In genomic region chr7:109231881-109232321, GRCm38 (mm10) we compare ENCODE assay signal across 17 mouse cellular contexts. TPM values are rescaled to one million over a fixed set of nuclear protein-coding genes. Genes with fewer than 3 reads are reported as not detected.
DNase-seq lines count a peak whose midpoint lies in the region; ATAC-seq and TF ChIP-seq lines count a peak whose summit lies in the region.
"Had no signal": no experiment of that assay in that cellular context is flagged by ENCODE, and none has a peak within 500 bp of the region (broad histone marks: within the 10 kb centered on the region; RNA-seq: fewer than 3 reads in every experiment).

No protein-coding gene starts in this region.

- H3K9me3 ChIP-seq in hindbrain, embryonic 11.5 days (ENCODE audit: control insufficient read depth, low read length), result no peaks in the 10 kb centered on the region
- no peaks in the 10 kb centered on the region for H3K9me3 ChIP-seq in hindbrain, embryonic 10.5 days
- H3K9me3 ChIP-seq in embryonic facial prominence, embryonic 14.5 days (ENCODE audit: control insufficient read depth, low read length), result no peaks in the 10 kb centered on the region
- no peaks in the 10 kb centered on the region for H3K9me3 ChIP-seq in hindbrain, postnatal 0 days (ENCODE audit: low read length)
- no peaks in the 10 kb centered on the region for H3K9me3 ChIP-seq in neural tube, embryonic 13.5 days
- no peaks in the 10 kb centered on the region for H3K9me3 ChIP-seq in lung, postnatal 0 days (ENCODE audit: low read length)
- H3K9me3 ChIP-seq: limb, embryonic 15.5 days had no signal

- H3K27me3 ChIP-seq in hindbrain, embryonic 11.5 days (ENCODE audit: control insufficient read depth, insufficient read depth, low read length), result no peaks in the 10 kb centered on the region
- H3K27me3 ChIP-seq in hindbrain, embryonic 10.5 days (ENCODE audit: insufficient read depth, poor library complexity, severe bottlenecking), result 0 out of 2 replicates have a peak, but pooled peaks cover 3% of the 10 kb centered on the region
- no peaks in the 10 kb centered on the region for H3K27me3 ChIP-seq in embryonic facial prominence, embryonic 14.5 days (replicated peaks; ENCODE audit: control insufficient read depth, insufficient read depth, low read length)
- peaks cover 3% of the 10 kb centered on the region; the same call in 1 of the 2 replicates for H3K27me3 ChIP-seq in hindbrain, postnatal 0 days (ENCODE audit: insufficient read depth, low read length)
- peaks cover 12% of the 10 kb centered on the region; the same call in 1 of the 2 replicates for H3K27me3 ChIP-seq in neural tube, embryonic 13.5 days
- H3K27me3 ChIP-seq in lung, postnatal 0 days (replicated peaks; ENCODE audit: insufficient read depth, low read length), result no peaks in the 10 kb centered on the region
- H3K27me3 ChIP-seq: limb, embryonic 15.5 days; Patski had no signal

- no peak overlapping the region for H3K9ac ChIP-seq in hindbrain, embryonic 11.5 days (ENCODE audit: low read depth, low read length)
- no peak overlapping the region for H3K9ac ChIP-seq in embryonic facial prominence, embryonic 14.5 days (ENCODE audit: low read depth, low read length)
- no peak overlapping the region for H3K9ac ChIP-seq in hindbrain, postnatal 0 days (replicated peaks; ENCODE audit: low read length)
- no peak overlapping the region for H3K9ac ChIP-seq in neural tube, embryonic 13.5 days
- no peak overlapping the region for H3K9ac ChIP-seq in lung, postnatal 0 days (replicated peaks; ENCODE audit: low read depth)
- H3K9ac ChIP-seq: limb, embryonic 15.5 days had no signal

- H3K36me3 ChIP-seq in hindbrain, embryonic 11.5 days (ENCODE audit: control insufficient read depth, insufficient read depth, low read length), result no peaks in the 10 kb centered on the region
- no peaks in the 10 kb centered on the region for H3K36me3 ChIP-seq in hindbrain, embryonic 10.5 days
- no peaks in the 10 kb centered on the region for H3K36me3 ChIP-seq in embryonic facial prominence, embryonic 14.5 days (ENCODE audit: control insufficient read depth, insufficient read depth, low read length)
- no peaks in the 10 kb centered on the region for H3K36me3 ChIP-seq in hindbrain, postnatal 0 days (ENCODE audit: insufficient read depth, low read length)
- H3K36me3 ChIP-seq in neural tube, embryonic 13.5 days, result no peaks in the 10 kb centered on the region
- no peaks in the 10 kb centered on the region for H3K36me3 ChIP-seq in lung, postnatal 0 days (ENCODE audit: insufficient read depth, low read length)
- H3K36me3 ChIP-seq: limb, embryonic 15.5 days had no signal

- WGBS in hindbrain, embryonic 11.5 days, result 45% methylated on average over 11 of the region's 11 CpGs
- 60% methylated on average over 11 of the region's 11 CpGs for WGBS in hindbrain, embryonic 10.5 days
- 40% methylated on average over 11 of the region's 11 CpGs for WGBS in embryonic facial prominence, embryonic 14.5 days
- WGBS in hindbrain, postnatal 0 days, result 29% methylated on average over 11 of the region's 11 CpGs
- WGBS in neural tube, embryonic 13.5 days, result 35% methylated on average over 11 of the region's 11 CpGs
- WGBS in lung, postnatal 0 days, result 61% methylated on average over 11 of the region's 11 CpGs

- DNase-seq in hindbrain, embryonic 11.5 days (ENCODE audit: low spot score), result no peak
- no peak for DNase-seq in hindbrain, embryonic 10.5 days (ENCODE audit: low spot score)
- DNase-seq in embryonic facial prominence, embryonic 14.5 days (ENCODE audit: low spot score), result peak; percentile 53
- DNase-seq in hindbrain, postnatal 0 days (ENCODE audit: low spot score), result peak; percentile 78
- no peak for DNase-seq in left cerebral cortex, adult 18-20 months (ENCODE audit: low spot score in 2 of 2)
- DNase-seq in adrenal gland, postnatal 4 days (ENCODE audit: low spot score in 2 of 2), result no peak
- no peak for DNase-seq in lung, postnatal 0 days (ENCODE audit: low spot score)
- DNase-seq: adrenal gland, postnatal 10 days; cerebellum, adult 9-11 months; heart, adult 2 months; thymus, postnatal 25 days had no signal

- TF ChIP-seq CTCF in hindbrain, postnatal 0 days (IDR thresholded peaks at IDR 0.05; ENCODE audit: low read depth), result no peak
- no peak for TF ChIP-seq CTCF in lung, postnatal 0 days (IDR thresholded peaks at IDR 0.05)

- H3K4me1 ChIP-seq in hindbrain, embryonic 11.5 days (replicated peaks; ENCODE audit: control insufficient read depth, insufficient read depth, low read length), result 0 out of 2 replicates have a peak, but pooled peaks cover 2% of the 10 kb centered on the region
- H3K4me1 ChIP-seq in hindbrain, embryonic 10.5 days (replicated peaks), result peaks cover 35% of the 10 kb centered on the region
- H3K4me1 ChIP-seq in embryonic facial prominence, embryonic 14.5 days (ENCODE audit: control insufficient read depth, insufficient read depth, low read length), result no peaks in the 10 kb centered on the region
- no peaks in the 10 kb centered on the region for H3K4me1 ChIP-seq in hindbrain, postnatal 0 days (ENCODE audit: insufficient read depth, low read length)
- peaks cover 15% of the 10 kb centered on the region for H3K4me1 ChIP-seq in neural tube, embryonic 13.5 days (replicated peaks)
- no peaks in the 10 kb centered on the region for H3K4me1 ChIP-seq in lung, postnatal 0 days (ENCODE audit: insufficient read depth, low read depth, low read length)

- ATAC-seq in hindbrain, embryonic 11.5 days (ENCODE audit: low FRiP score), result peak; percentile 63
- ATAC-seq in embryonic facial prominence, embryonic 14.5 days (ENCODE audit: low read depth), result peak; percentile 23; the same call in 1 of the 2 replicates
- ATAC-seq in hindbrain, postnatal 0 days, result peak; percentile 41
- ATAC-seq in neural tube, embryonic 13.5 days (ENCODE audit: low read depth), result peak; percentile 77
- no peak for ATAC-seq in lung, postnatal 0 days
- ATAC-seq: Patski had no signal

- no peak overlapping the region; the same call in 1 of the 2 replicates for H3K27ac ChIP-seq in hindbrain, embryonic 11.5 days (ENCODE audit: low read depth, low read length)
- H3K27ac ChIP-seq in hindbrain, embryonic 10.5 days, result no peak overlapping the region
- H3K27ac ChIP-seq in embryonic facial prominence, embryonic 14.5 days (replicated peaks; ENCODE audit: low read depth, low read length), result no peak overlapping the region
- H3K27ac ChIP-seq in hindbrain, postnatal 0 days, result no peak overlapping the region
- H3K27ac ChIP-seq in neural tube, embryonic 13.5 days (replicated peaks), result no peak overlapping the region
- no peak overlapping the region for H3K27ac ChIP-seq in lung, postnatal 0 days (ENCODE audit: low read length)
- H3K27ac ChIP-seq: heart, adult 2 months; limb, embryonic 15.5 days; macrophage had no signal

- no peak overlapping the region for H3K4me3 ChIP-seq in hindbrain, embryonic 11.5 days (ENCODE audit: low read depth, low read length)
- H3K4me3 ChIP-seq in hindbrain, embryonic 10.5 days, result no peak overlapping the region
- no peak overlapping the region for H3K4me3 ChIP-seq in embryonic facial prominence, embryonic 14.5 days (ENCODE audit: low read depth, low read length)
- no peak overlapping the region for H3K4me3 ChIP-seq in hindbrain, postnatal 0 days (ENCODE audit: low read length)
- no peak overlapping the region for H3K4me3 ChIP-seq in neural tube, embryonic 13.5 days
- H3K4me3 ChIP-seq in lung, postnatal 0 days (ENCODE audit: low read depth, low read length), result no peak overlapping the region
- H3K4me3 ChIP-seq: erythroblast, embryonic 14.5 days; heart, adult 2 months; limb, embryonic 15.5 days had no signal

- no peak overlapping the region for H3K4me2 ChIP-seq in hindbrain, embryonic 11.5 days (replicated peaks; ENCODE audit: low read depth, low read length)
- H3K4me2 ChIP-seq in embryonic facial prominence, embryonic 14.5 days (ENCODE audit: low read depth, low read length), result no peak overlapping the region
- no peak overlapping the region for H3K4me2 ChIP-seq in hindbrain, postnatal 0 days (ENCODE audit: low read depth, low read length)
- H3K4me2 ChIP-seq in neural tube, embryonic 13.5 days, result no peak overlapping the region
- H3K4me2 ChIP-seq in lung, postnatal 0 days (replicated peaks; ENCODE audit: low read depth, low read length), result no peak overlapping the region
- H3K4me2 ChIP-seq: limb, embryonic 15.5 days had no signal

- TF ChIP-seq EP300 in lung, postnatal 0 days (IDR thresholded peaks at IDR 0.05), result no peak

RNA-seq across cellular contexts. Expression of gene Lmo1, which starts 56.9 kb away (rescaled TPM):
- 32.6 and 41.0 TPM in 2 replicates for polyA plus RNA-seq in hindbrain, embryonic 11.5 days (2014; fragmentation: Nextera tagmentation; extraction: Ambion mirVana)
- 26.1 and 37.6 TPM in 2 replicates for polyA plus RNA-seq in hindbrain, embryonic 10.5 days (2016; fragmentation: Nextera tagmentation; extraction: Ambion mirVana)
- polyA plus RNA-seq in embryonic facial prominence, embryonic 14.5 days (2014; fragmentation: Nextera tagmentation; extraction: Ambion mirVana), result 37.3 and 45.8 TPM in 2 replicates
- total RNA-seq in hindbrain, postnatal 0 days (2014; rRNA removed), result 53.0 and 83.8 TPM in 2 replicates
- polyA plus RNA-seq in hindbrain, postnatal 0 days (2015; fragmentation: Nextera tagmentation; extraction: Ambion mirVana), result 45.5 and 48.4 TPM in 2 replicates
- polyA plus RNA-seq in neural tube, embryonic 13.5 days (2015; fragmentation: Nextera tagmentation; extraction: Ambion mirVana), result 23.2 and 27.2 TPM in 2 replicates
- 10 to 100 TPM; 11.5 to 14.4 TPM for total RNA-seq in left cerebral cortex, adult 18-20 months (2021)
- total RNA-seq in adrenal gland, postnatal 4 days (2021), result 10 to 100 TPM; 10.0 to 11.1 TPM
- polyA plus RNA-seq in lung, postnatal 0 days (2015; fragmentation: Nextera tagmentation; extraction: Ambion mirVana), result 10.0 and 10.3 TPM in 2 replicates
- total RNA-seq: neutrophil, adult 5-6 weeks had no signal
- polyA plus RNA-seq: erythroblast, embryonic 14.5 days; macrophage had no signal

Comparison
In these comparisons a context has a peak if more than half of its experiments do, and no peak if none do; other contexts are left out.
1. DNase-seq: peak in embryonic facial prominence, embryonic 14.5 days (single experiment) and hindbrain, postnatal 0 days (single experiment); none in hindbrain, embryonic 11.5 days (single experiment), hindbrain, embryonic 10.5 days (single experiment), left cerebral cortex, adult 18-20 months (0 of 2), adrenal gland, postnatal 4 days (0 of 2) and lung, postnatal 0 days (single experiment).